Mouse (Mus musculus) CH12.LX (cell line): Measurements from ENCODE around the gene Slc10a4. TPM values are rescaled to one million over a fixed set of nuclear protein-coding genes. Genes with fewer than 3 reads are reported as not detected.

Source experiments
- DNase-seq: peaks from one replicate; pipeline ENCODE4 v3.0.0-alpha.2; 2013; ENCODE audit errors: extremely low read depth
- H3K27ac ChIP-seq: 2 replicates; pipeline ENCODE4 v1.5.1; 2012; ENCODE audit warnings: low read depth, mild to moderate bottlenecking, control low read depth, moderate library complexity; ENCODE audit not compliant: insufficient read depth
- H3K27me3 ChIP-seq: replicated peaks from 2 replicates; pipeline ENCODE3; 2012; ENCODE audit warnings: inconsistent platforms
- H3K36me3 ChIP-seq, 2 experiments: replicated peaks in 1 of 2; 2 replicates each; pipeline versions ENCODE3 to v1.6.1; 2012; ENCODE audit warnings: inconsistent platforms in 1 of 2, low read length in 1 of 2, mild to moderate bottlenecking in 1 of 2, mixed read lengths in 1 of 2, moderate library complexity in 1 of 2; ENCODE audit not compliant: control insufficient read depth in 1 of 2, insufficient read depth in 1 of 2
- H3K4me1 ChIP-seq, 2 experiments: 2 replicates each; pipeline ENCODE4 v1.6.1; 2012; ENCODE audit warnings: inconsistent platforms in 1 of 2, moderate library complexity in 1 of 2; ENCODE audit not compliant: insufficient read depth in 2 of 2, control insufficient read depth in 1 of 2
- H3K4me2 ChIP-seq: 2 replicates; pipeline ENCODE4 v1.6.1; 2012; ENCODE audit warnings: low read depth, mild to moderate bottlenecking, control low read depth; ENCODE audit not compliant: poor library complexity, insufficient read depth, severe bottlenecking
- H3K4me3 ChIP-seq, 3 experiments: fragments of 150-350 bp in 1 of 3; sonication (generic) in 1 of 3; replicated peaks in 1 of 3; 2 replicates each; pipeline versions ENCODE3 to v1.5.1; 2011 to 2012; ENCODE audit warnings: low read depth in 2 of 3, low read length in 2 of 3, mild to moderate bottlenecking in 2 of 3, moderate library complexity in 2 of 3, control low read depth in 1 of 3, improper control_type of control experiment in 1 of 3, inconsistent platforms in 1 of 3, mixed read lengths in 1 of 3; ENCODE audit not compliant: poor library complexity in 1 of 3
- H3K79me2 ChIP-seq: replicated peaks from 2 replicates; pipeline ENCODE4 v1.6.1; 2012; ENCODE audit warnings: mild to moderate bottlenecking, moderate library complexity; ENCODE audit not compliant: control insufficient read depth, poor library complexity, insufficient read depth, severe bottlenecking; ENCODE audit errors: extremely low read depth
- H3K9ac ChIP-seq: 2 replicates; pipeline ENCODE4 v1.6.1; 2012; ENCODE audit warnings: low read depth, mild to moderate bottlenecking, control low read depth, moderate library complexity; ENCODE audit not compliant: insufficient read depth
- H3K9me3 ChIP-seq: replicated peaks from 2 replicates; pipeline ENCODE3; 2012; ENCODE audit warnings: low read length, inconsistent platforms, mixed read lengths
- CHD2 ChIP-seq: IDR thresholded peaks from 2 replicates; pipeline ENCODE4 v1.6.1; 2011; ENCODE audit warnings: low read length, improper control_type of control experiment
- ELF1 ChIP-seq: IDR thresholded peaks from 2 replicates; pipeline ENCODE4 v1.6.1; 2014; ENCODE audit warnings: low read depth, mild to moderate bottlenecking, inconsistent platforms, low read length, improper control_type of control experiment
- ETS1 ChIP-seq: conservative IDR thresholded peaks from 2 replicates; pipeline ENCODE4 v1.6.1; 2012; ENCODE audit warnings: low read depth, mild to moderate bottlenecking, inconsistent platforms, low read length, improper control_type of control experiment, moderate library complexity
- GABPA ChIP-seq: IDR thresholded peaks from 2 replicates; pipeline ENCODE4 v1.6.1; 2012; ENCODE audit warnings: low read depth, low read length, improper control_type of control experiment, inconsistent platforms; ENCODE audit not compliant: insufficient replicate concordance
- HCFC1 ChIP-seq: IDR thresholded peaks from 2 replicates; pipeline ENCODE4 v1.6.1; 2012; ENCODE audit warnings: low read depth, mild to moderate bottlenecking, inconsistent platforms, low read length, improper control_type of control experiment
- IRF4 ChIP-seq: IDR thresholded peaks from 2 replicates; pipeline ENCODE4 v1.6.1; 2014; ENCODE audit warnings: low read depth, mild to moderate bottlenecking, inconsistent platforms, low read length, improper control_type of control experiment
- JUN ChIP-seq: IDR thresholded peaks from 2 replicates; pipeline ENCODE4 v1.6.1; 2011; ENCODE audit warnings: low read depth, mild to moderate bottlenecking, low read length, improper control_type of control experiment, moderate library complexity; ENCODE audit not compliant: insufficient read depth
- NRF1 ChIP-seq: IDR thresholded peaks from 2 replicates; pipeline ENCODE4 v1.6.1; 2014; ENCODE audit warnings: low read depth, mild to moderate bottlenecking, inconsistent platforms, low read length, improper control_type of control experiment, moderate library complexity
- POLR2A ChIP-seq: IDR thresholded peaks from 2 replicates; pipeline ENCODE4 v1.6.1; 2011; ENCODE audit warnings: low read depth, mild to moderate bottlenecking, improper control_type of control experiment, low read length
- RAD21 ChIP-seq: IDR thresholded peaks from 2 replicates; pipeline ENCODE4 v1.6.1; 2011; ENCODE audit warnings: low read depth, mild to moderate bottlenecking, low read length, improper control_type of control experiment, moderate library complexity
- RCOR1 ChIP-seq: conservative IDR thresholded peaks from 2 replicates; pipeline ENCODE4 v1.6.1; 2012; ENCODE audit warnings: low read depth, mild to moderate bottlenecking, inconsistent platforms, low read length, improper control_type of control experiment
- SIN3A ChIP-seq: IDR thresholded peaks from 2 replicates; pipeline ENCODE4 v1.6.1; 2012; ENCODE audit warnings: low read length, improper control_type of control experiment, inconsistent platforms
- SMC3 ChIP-seq: IDR thresholded peaks from 2 replicates; pipeline ENCODE4 v1.6.1; 2011; ENCODE audit warnings: low read depth, low read length, improper control_type of control experiment
- TBP ChIP-seq: conservative IDR thresholded peaks from 2 replicates; pipeline ENCODE4 v1.6.1; 2011; ENCODE audit warnings: low read depth, low read length, improper control_type of control experiment
- USF2 ChIP-seq: conservative IDR thresholded peaks from 2 replicates; pipeline ENCODE4 v1.6.1; 2011; ENCODE audit warnings: low read depth, low read length, improper control_type of control experiment
- ZC3H11A ChIP-seq: IDR thresholded peaks from 2 replicates; pipeline ENCODE4 v1.6.1; 2012; ENCODE audit warnings: low read depth, mild to moderate bottlenecking, inconsistent platforms, low read length, improper control_type of control experiment
- ZKSCAN1 ChIP-seq: IDR thresholded peaks from 2 replicates; pipeline ENCODE4 v1.6.1; 2012; ENCODE audit warnings: low read depth, inconsistent platforms, low read length, improper control_type of control experiment, borderline replicate concordance
- ZMIZ1 ChIP-seq: IDR thresholded peaks from 2 replicates; pipeline ENCODE4 v1.6.1; 2012; ENCODE audit warnings: low read depth, mild to moderate bottlenecking, inconsistent platforms, low read length, improper control_type of control experiment
- ZNF384 ChIP-seq: IDR thresholded peaks from 2 replicates; pipeline ENCODE4 v1.6.1; 2012; ENCODE audit warnings: low read depth, low read length, improper control_type of control experiment, inconsistent platforms
- dilution Hi-C: fragments of 300-500 bp; cut with MboI; formaldehyde crosslinking; loops from 2 replicates; pipeline ENCODE4 v1.14.3; 2020; ENCODE audit warnings: low sequenced_read_pairs; ENCODE audit not compliant: extremely low pct_unique_long_range_greater_than_20kb, extremely low pct_ligation_motif_present
- in situ Hi-C: fragments of 300-500 bp; cut with MboI; formaldehyde crosslinking; loops from 3 replicates; pipeline ENCODE4 v1.14.3; 2019; ENCODE audit warnings: low sequenced_read_pairs, low pct_ligation_motif_present, low pct_unique_long_range_greater_than_20kb, mixed read lengths
- polyA plus RNA-seq: library from polyadenylated mRNA; unstranded; fragments of >175 nt; gene quantifications from 2 replicates; pipeline ENCODE4 v1.2.1, GENCODE M21; 2012; ENCODE audit warnings: low read depth; ENCODE audit not compliant: insufficient read length
- total RNA-seq, 2 experiments: library from RNA; depleted of rRNA; stranded (reverse); fragments of 300-350 nt in 1 of 2; fragments of >200 nt in 1 of 2; gene quantifications; 2 replicates each; pipeline ENCODE4 v1.2.3; 2012 to 2014

Slc10a4 gene
- total and polyA plus RNA-seq, 3 experiments, result not detected

- no peak for DNase-seq
- TF ChIP-seq SMC3 (no peak), TBP (no peak), SIN3A (no peak), JUN (no peak), POLR2A (no peak), ZKSCAN1 (no peak), ELF1 (no peak), RAD21 (no peak), GABPA (no peak), NRF1 (no peak), RCOR1 (no peak), ZMIZ1 (no peak), HCFC1 (no peak), ETS1 (no peak), IRF4 (no peak), USF2 (no peak), ZNF384 (no peak)
- H3K27ac ChIP-seq, result no peak overlapping the region
- no peaks in the 10 kb centered on the region for H3K9me3 ChIP-seq
- dilution Hi-C loops (no loop called here), in situ Hi-C loops (no loop called here)
- H3K79me2 ChIP-seq, result no peaks in the 10 kb centered on the region
- H3K4me2 ChIP-seq, result no peak overlapping the region
- no peaks in the 10 kb centered on the region for H3K4me1 ChIP-seq
- no peak overlapping the region for H3K9ac ChIP-seq
- H3K27me3 ChIP-seq, result no peaks in the 10 kb centered on the region
- peaks cover 28 to 63% of the 10 kb centered on the region in 2 experiments for H3K36me3 ChIP-seq
- no peak overlapping the region for H3K4me3 ChIP-seq
Measured at GRCm38 (mm10) chr5:73023801-73024200, 17.1 kb downstream of the Slc10a4 start.

GRCm38 (mm10) chr5:73028646-73029045, 22.0 kb downstream of the Slc10a4 start:
- no peaks in the 10 kb centered on the region for H3K79me2 ChIP-seq
- in situ Hi-C loops, result no loop called here
- no peak overlapping the region for H3K9ac ChIP-seq
- H3K4me2 ChIP-seq, result no peak overlapping the region
- dilution Hi-C loops, result no loop called here
- DNase-seq, result no peak
- H3K4me3 ChIP-seq, result no peak overlapping the region
- TF ChIP-seq ZC3H11A, result no peak
- no peak for TF ChIP-seq CHD2
- no peak for TF ChIP-seq GABPA
- no peak overlapping the region for H3K27ac ChIP-seq
- no peaks in the 10 kb centered on the region for H3K4me1 ChIP-seq
- peaks cover 33 to 89% of the 10 kb centered on the region in 2 experiments for H3K36me3 ChIP-seq
- no peaks in the 10 kb centered on the region for H3K9me3 ChIP-seq
- H3K27me3 ChIP-seq, result no peaks in the 10 kb centered on the region
